Mouse (Mus musculus) NIH3T3 (cell line): ENCODE results near the gene Wdr77.
"Not testable (repeated sequence)": the region's sequence is repeated elsewhere in the genome, so short reads cannot be mapped to it uniquely, and the experiment has no call there.

Experiments
- DNase-seq: peaks from one replicate; pipeline ENCODE4 v3.0.0-alpha.2; 2012; ENCODE audit warnings: low read depth

Wdr77 gene

GRCm38 (mm10) chr3:105958974-105959580, at the start of gene Wdr77:
Gene Wdr77 (plus strand): TSS chr3:105959369.
- DNase-seq = peak; percentile 100

- no peak for DNase-seq
Measured at GRCm38 (mm10) chr3:105910519-105911190, 48.5 kb upstream of the Wdr77 start.

- DNase-seq = no peak
Measured at GRCm38 (mm10) chr3:105912097-105912880, 46.9 kb upstream of the Wdr77 start.

- no peak for DNase-seq
Measured at GRCm38 (mm10) chr3:105913839-105914681, 45.1 kb upstream of the Wdr77 start.

- no peak for DNase-seq
Measured at GRCm38 (mm10) chr3:105915281-105915680, 43.9 kb upstream of the Wdr77 start.

GRCm38 (mm10) chr3:105916455-105916854, 42.7 kb upstream of the Wdr77 start:
- not testable (repeated sequence) for DNase-seq

- DNase-seq = peak; percentile 52
Measured at GRCm38 (mm10) chr3:105917656-105918354, 41.4 kb upstream of the Wdr77 start.

- DNase-seq = peak; percentile 11
Measured at GRCm38 (mm10) chr3:105918355-105918745, 40.8 kb upstream of the Wdr77 start.

GRCm38 (mm10) chr3:105920743-105921142, 38.4 kb upstream of the Wdr77 start:
- not testable (repeated sequence) for DNase-seq

GRCm38 (mm10) chr3:105921959-105922358, 37.2 kb upstream of the Wdr77 start:
- DNase-seq = no peak

GRCm38 (mm10) chr3:105924616-105925015, 34.6 kb upstream of the Wdr77 start:
- DNase-seq = no peak

GRCm38 (mm10) chr3:105927561-105928194, 31.5 kb upstream of the Wdr77 start:
- DNase-seq = no peak

- no peak for DNase-seq
Measured at GRCm38 (mm10) chr3:105928195-105928569, 31.0 kb upstream of the Wdr77 start.

GRCm38 (mm10) chr3:105928781-105929180, 30.4 kb upstream of the Wdr77 start:
- DNase-seq = no peak

- DNase-seq = no peak
Measured at GRCm38 (mm10) chr3:105929821-105930220, 29.3 kb upstream of the Wdr77 start.

GRCm38 (mm10) chr3:105931095-105931494, 28.1 kb upstream of the Wdr77 start:
- no peak for DNase-seq

GRCm38 (mm10) chr3:105932240-105933071, 26.7 kb upstream of the Wdr77 start, which contains the start of gene I830077J02Rik:
Gene I830077J02Rik (minus strand): TSS chr3:105932664.
- no peak for DNase-seq

- no peak for DNase-seq
Measured at GRCm38 (mm10) chr3:105933926-105934325, 25.2 kb upstream of the Wdr77 start.

- peak; percentile 42 for DNase-seq
Measured at GRCm38 (mm10) chr3:105935033-105935432, 24.1 kb upstream of the Wdr77 start.

GRCm38 (mm10) chr3:105936111-105936510, 23.1 kb upstream of the Wdr77 start:
- no peak for DNase-seq
